Mouse (Mus musculus): Measurements from ENCODE around the gene Psme4. TPM values are rescaled to one million over a fixed set of nuclear protein-coding genes. Genes with fewer than 3 reads are reported as not detected.
"Not testable (repeated sequence)": the region's sequence is repeated elsewhere in the genome, so short reads cannot be mapped to it uniquely, and the experiment has no call there.

Gene Psme4
- total and polyA plus RNA-seq, 2 experiments: 10.7 to 77.8 TPM

DNA sequence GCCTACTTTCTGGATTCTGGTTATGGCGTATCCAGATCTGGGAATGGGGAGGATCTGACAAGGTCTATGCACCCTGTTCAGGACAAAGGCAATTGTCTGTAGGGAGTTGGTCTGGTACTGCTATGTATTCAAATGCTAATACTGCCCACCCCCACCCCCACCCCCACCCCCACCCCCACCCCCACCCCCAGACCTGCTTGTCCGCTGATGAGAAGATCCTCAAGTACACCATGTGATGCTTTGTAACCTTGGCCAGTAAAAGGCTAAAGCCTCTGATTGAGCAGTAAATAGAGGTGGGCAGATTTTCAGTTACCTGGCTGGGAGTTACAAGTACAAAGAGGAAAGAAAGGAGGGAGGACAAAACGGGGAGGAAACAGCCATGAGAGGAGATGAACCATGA lies 21.9 kb upstream of the Psme4 start:
- no peak overlapping the region for H3K27ac ChIP-seq (replicated peaks; ENCODE audit: insufficient read depth, low read depth, low read length)
- no peaks in the 10 kb centered on the region for H3K79me2 ChIP-seq (ENCODE audit: control insufficient read depth, insufficient read depth, low read length)
- no peak overlapping the region for H3K9ac ChIP-seq (ENCODE audit: low read depth, low read length)
- DNase-seq (ENCODE audit: extremely low read depth, low read depth, low spot score): no peak
- H3K4me1 ChIP-seq (ENCODE audit: control insufficient read depth, insufficient read depth, low read length): peaks cover 2% of the 10 kb centered on the region; the same call in 1 of the 2 replicates
- no peaks in the 10 kb centered on the region for H3K36me3 ChIP-seq (ENCODE audit: control insufficient read depth, insufficient read depth, low read length)
- H3K27me3 ChIP-seq (ENCODE audit: control insufficient read depth, insufficient read depth, low read length): no peaks in the 10 kb centered on the region
- 76% methylated on average over 3 of the region's 3 CpGs for WGBS
- no peak for TF ChIP-seq CTCF (IDR thresholded peaks at IDR 0.05; ENCODE audit: low read depth, low read length)
- H3K4me3 ChIP-seq (ENCODE audit: insufficient read depth, low read depth, low read length): no peak overlapping the region

DNA sequence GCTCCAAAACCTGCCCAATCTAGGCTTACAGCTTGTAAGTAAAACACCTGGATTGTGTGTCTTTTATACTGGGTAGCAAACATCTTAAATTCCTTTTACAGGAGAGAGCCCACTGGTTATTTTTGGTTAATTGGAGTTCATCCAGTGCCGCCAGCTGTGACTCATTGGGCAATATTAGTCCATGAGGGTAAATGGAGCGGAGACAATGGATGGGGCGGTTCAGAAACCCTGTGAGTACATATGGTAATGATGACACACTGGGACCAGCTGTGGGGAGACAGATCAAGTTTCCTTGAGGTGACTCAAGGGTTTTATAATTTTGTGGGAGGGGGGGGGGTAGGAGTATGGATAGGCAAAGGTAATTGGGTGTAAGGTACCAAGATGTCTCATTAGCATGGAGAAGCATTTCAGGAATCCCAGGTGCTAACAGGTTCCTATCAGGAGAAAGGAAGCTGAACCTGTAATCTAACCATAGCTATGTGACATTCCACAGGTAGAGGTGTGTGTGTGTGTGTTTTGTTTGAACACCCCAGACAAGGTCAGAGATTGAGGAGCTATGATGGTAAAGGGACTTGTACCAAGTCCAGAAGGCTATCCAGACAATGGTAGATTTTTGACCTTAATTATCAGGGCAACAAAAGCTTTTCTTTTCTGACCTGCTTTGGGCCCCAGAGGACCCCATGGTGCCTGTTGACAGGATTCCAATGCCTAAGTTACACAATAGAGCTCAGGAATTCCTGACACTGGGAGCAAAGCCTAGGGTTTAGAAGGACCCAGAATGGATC lies 21.3 kb upstream of the Psme4 start:
- no peaks in the 10 kb centered on the region for H3K27me3 ChIP-seq (ENCODE audit: control insufficient read depth, insufficient read depth, low read length)
- no peak overlapping the region for H3K4me3 ChIP-seq (ENCODE audit: insufficient read depth, low read depth, low read length)
- TF ChIP-seq CTCF (IDR thresholded peaks at IDR 0.05; ENCODE audit: low read depth, low read length): no peak
- no peak for DNase-seq (ENCODE audit: extremely low read depth, low read depth, low spot score)
- H3K27ac ChIP-seq (replicated peaks; ENCODE audit: insufficient read depth, low read depth, low read length): no peak overlapping the region
- no peaks in the 10 kb centered on the region for H3K79me2 ChIP-seq (ENCODE audit: control insufficient read depth, insufficient read depth, low read length)
- H3K4me1 ChIP-seq (ENCODE audit: control insufficient read depth, insufficient read depth, low read length): peaks cover 2% of the 10 kb centered on the region; the same call in 1 of the 2 replicates
- no peak overlapping the region for H3K9ac ChIP-seq (ENCODE audit: low read depth, low read length)
- no peaks in the 10 kb centered on the region for H3K36me3 ChIP-seq (ENCODE audit: control insufficient read depth, insufficient read depth, low read length)
- WGBS: 94% methylated on average over 3 of the region's 3 CpGs

DNA sequence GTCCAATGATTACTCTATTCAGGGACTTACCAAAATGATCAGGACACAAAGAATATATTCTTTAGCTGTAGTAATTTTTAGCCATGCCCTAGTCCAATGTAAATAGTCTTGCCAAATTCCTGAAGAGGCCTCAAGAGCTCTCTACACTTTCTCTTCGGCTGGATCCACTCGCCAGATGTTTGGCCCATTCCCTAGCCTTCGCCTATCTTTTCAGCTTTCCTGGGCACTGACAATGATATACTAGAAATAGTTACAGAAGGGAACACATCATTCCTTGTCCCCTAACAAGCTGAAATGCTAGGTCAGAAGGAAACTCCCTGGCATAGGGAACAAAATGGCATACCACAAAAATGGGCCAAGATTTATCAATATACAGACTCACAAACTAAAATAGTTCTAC lies 18.6 kb upstream of the Psme4 start:
- no peak for DNase-seq (ENCODE audit: extremely low read depth, low read depth, low spot score)
- WGBS: 84% methylated on average over 3 of the region's 3 CpGs
- Histone ChIP-seq H3K79me2 (ENCODE audit: control insufficient read depth, insufficient read depth, low read length) (no peaks in the 10 kb centered on the region), H3K27me3 (ENCODE audit: control insufficient read depth, insufficient read depth, low read length) (no peaks in the 10 kb centered on the region), H3K4me3 (ENCODE audit: insufficient read depth, low read depth, low read length) (no peak overlapping the region), H3K9ac (ENCODE audit: low read depth, low read length) (no peak overlapping the region), H3K4me1 (ENCODE audit: control insufficient read depth, insufficient read depth, low read length) (peaks cover 2% of the 10 kb centered on the region; the same call in 1 of the 2 replicates), H3K27ac (replicated peaks; ENCODE audit: insufficient read depth, low read depth, low read length) (no peak overlapping the region), H3K36me3 (ENCODE audit: control insufficient read depth, insufficient read depth, low read length) (no peaks in the 10 kb centered on the region)
- TF ChIP-seq POLR2A (IDR thresholded peaks at IDR 0.05; ENCODE audit: extremely low read depth, insufficient read depth, low read length) (no peak), CTCF (IDR thresholded peaks at IDR 0.05; ENCODE audit: low read depth, low read length) (no peak)

DNA sequence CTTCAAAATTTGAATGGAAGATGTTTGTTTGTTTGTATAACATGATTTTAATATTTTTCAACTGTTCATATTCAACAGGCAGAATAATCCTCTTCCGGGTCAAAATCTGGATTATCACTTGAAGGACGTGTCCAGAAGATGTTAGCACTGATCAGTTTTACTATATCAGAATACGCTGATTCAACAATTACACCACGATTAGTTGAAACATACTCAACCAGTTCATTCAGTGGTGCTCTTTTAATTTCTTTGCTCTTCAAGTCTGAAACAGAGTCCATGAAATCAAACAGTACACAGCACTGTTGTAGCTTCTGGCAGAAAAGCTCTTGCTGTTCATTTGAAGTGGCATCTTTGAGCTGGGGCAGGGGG lies 17.1 kb upstream of the Psme4 start:
- peak overlapping the region; percentile 59 for H3K9ac ChIP-seq (ENCODE audit: low read depth, low read length)
- H3K4me1 ChIP-seq (ENCODE audit: control insufficient read depth, insufficient read depth, low read length); H3K27me3 ChIP-seq (ENCODE audit: control insufficient read depth, insufficient read depth, low read length); DNase-seq (ENCODE audit: extremely low read depth, low read depth, low spot score); H3K79me2 ChIP-seq (ENCODE audit: control insufficient read depth, insufficient read depth, low read length); H3K27ac ChIP-seq (replicated peaks; ENCODE audit: insufficient read depth, low read depth, low read length); H3K36me3 ChIP-seq (ENCODE audit: control insufficient read depth, insufficient read depth, low read length): not testable (repeated sequence)
- WGBS: 68% methylated on average over 4 of the region's 4 CpGs
- H3K4me3 ChIP-seq (ENCODE audit: insufficient read depth, low read depth, low read length): peak overlapping the region; percentile 58; the same call in 1 of the 2 replicates

DNA sequence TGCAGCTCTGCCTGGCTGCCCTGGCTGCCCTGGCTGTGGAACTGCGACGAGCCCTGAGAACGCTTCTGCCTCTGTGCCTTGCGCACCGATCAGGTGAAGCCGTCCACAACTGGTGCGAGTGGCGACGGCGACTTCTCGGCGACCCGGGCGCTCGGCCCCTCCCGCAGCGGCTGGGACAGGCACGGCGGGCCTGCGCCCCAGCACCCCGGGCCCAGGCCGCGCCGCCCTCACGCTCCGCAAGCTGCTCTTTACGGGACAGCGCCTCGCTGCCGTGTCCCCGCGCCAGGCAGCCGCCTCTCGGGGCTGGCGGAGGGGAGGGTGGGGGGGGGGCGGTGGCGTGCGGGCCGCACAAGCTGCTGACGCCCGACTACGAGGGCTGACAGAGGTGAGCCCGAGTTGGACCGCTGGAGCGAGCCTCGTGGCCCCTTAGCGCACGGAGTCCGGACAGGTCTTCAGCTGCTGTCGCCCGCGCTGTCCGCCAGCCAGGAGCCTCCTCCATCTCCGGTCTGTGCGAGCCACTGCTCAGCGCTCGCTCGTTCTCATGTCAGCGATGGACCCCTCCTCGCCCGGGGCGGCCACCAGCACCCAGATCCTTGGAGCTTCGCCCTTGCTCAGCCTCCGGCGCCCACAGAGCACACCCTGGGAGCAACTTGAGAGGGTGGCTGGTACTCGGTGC lies 16.5 kb upstream of the Psme4 start:
- TF ChIP-seq POLR2A (IDR thresholded peaks at IDR 0.05; ENCODE audit: extremely low read depth, insufficient read depth, low read length): no peak
- no peak for TF ChIP-seq CTCF (IDR thresholded peaks at IDR 0.05; ENCODE audit: low read depth, low read length)

DNA sequence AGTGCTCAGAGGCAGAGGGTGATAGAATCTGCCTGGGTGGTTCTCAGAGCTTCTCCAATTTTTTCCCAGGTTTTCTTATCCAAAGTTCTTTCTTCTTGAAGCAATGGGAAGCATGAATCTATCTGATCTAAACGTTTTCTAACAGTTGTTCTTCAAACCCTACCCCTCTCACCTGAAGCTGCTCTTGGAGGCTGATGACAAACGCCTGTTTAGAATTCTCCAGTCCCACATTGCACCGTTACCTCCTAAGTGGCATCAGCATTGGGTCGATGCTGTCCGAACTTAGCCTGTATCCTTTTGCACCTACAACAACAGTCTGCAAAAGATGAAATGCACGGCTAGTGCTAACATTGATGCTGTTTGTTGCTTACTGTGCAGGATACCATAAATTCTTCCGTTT lies 10.1 kb upstream of the Psme4 start:
- Histone ChIP-seq H3K4me1 (ENCODE audit: control insufficient read depth, insufficient read depth, low read length) (no peaks in the 10 kb centered on the region), H3K27me3 (ENCODE audit: control insufficient read depth, insufficient read depth, low read length) (no peaks in the 10 kb centered on the region), H3K4me3 (ENCODE audit: insufficient read depth, low read depth, low read length) (no peak overlapping the region), H3K36me3 (ENCODE audit: control insufficient read depth, insufficient read depth, low read length) (no peaks in the 10 kb centered on the region), H3K79me2 (ENCODE audit: control insufficient read depth, insufficient read depth, low read length) (no peaks in the 10 kb centered on the region), H3K9ac (ENCODE audit: low read depth, low read length) (no peak overlapping the region), H3K27ac (replicated peaks; ENCODE audit: insufficient read depth, low read depth, low read length) (no peak overlapping the region)
- TF ChIP-seq CTCF (IDR thresholded peaks at IDR 0.05; ENCODE audit: low read depth, low read length) (no peak), POLR2A (IDR thresholded peaks at IDR 0.05; ENCODE audit: extremely low read depth, insufficient read depth, low read length) (no peak)
- DNase-seq (ENCODE audit: extremely low read depth, low read depth, low spot score): no peak
- 84% methylated on average over 7 of the region's 7 CpGs for WGBS

More for the DNA sequence above, 16.5 kb upstream of the Psme4 start:
- 2% methylated on average over 53 of the region's 66 CpGs for WGBS
- Histone ChIP-seq H3K27ac (replicated peaks; ENCODE audit: insufficient read depth, low read depth, low read length) (no peak overlapping the region), H3K36me3 (ENCODE audit: control insufficient read depth, insufficient read depth, low read length) (no peaks in the 10 kb centered on the region), H3K4me3 (ENCODE audit: insufficient read depth, low read depth, low read length) (peak overlapping the region; percentile 58; the same call in 1 of the 2 replicates), H3K27me3 (ENCODE audit: control insufficient read depth, insufficient read depth, low read length) (no peaks in the 10 kb centered on the region), H3K9ac (ENCODE audit: low read depth, low read length) (peak overlapping the region; percentile 59), H3K79me2 (ENCODE audit: control insufficient read depth, insufficient read depth, low read length) (no peaks in the 10 kb centered on the region), H3K4me1 (ENCODE audit: control insufficient read depth, insufficient read depth, low read length) (no peaks in the 10 kb centered on the region)
- no peak for DNase-seq (ENCODE audit: extremely low read depth, low read depth, low spot score)
